Mouse (Mus musculus) thymus, adult 2 months (tissue): ENCODE results near the gene AC140267.1. TPM values are rescaled to one million over a fixed set of nuclear protein-coding genes. Genes with fewer than 3 reads are reported as not detected.

Source experiments
- DNase-seq: peaks from one replicate; pipeline ENCODE4 v3.0.0; 2021
- H3K27ac ChIP-seq: fragments of 200-500 bp; 2 replicates; pipeline ENCODE4 v1.5.1; 2012; ENCODE audit warnings: low read length, control low read depth; ENCODE audit not compliant: control insufficient read depth, insufficient read depth
- H3K27me3 ChIP-seq: fragments of 200-500 bp; 2 replicates; pipeline ENCODE4 v1.6.1; 2012; ENCODE audit warnings: mild to moderate bottlenecking, low read length, moderate library complexity, mixed read lengths; ENCODE audit not compliant: control insufficient read depth, insufficient read depth
- H3K36me3 ChIP-seq: fragments of 200-500 bp; 2 replicates; pipeline ENCODE4 v1.6.1; 2012; ENCODE audit warnings: mild to moderate bottlenecking, low read length, moderate library complexity; ENCODE audit not compliant: control insufficient read depth, insufficient read depth
- H3K4me1 ChIP-seq: fragments of 200-500 bp; replicated peaks from 2 replicates; pipeline ENCODE4 v1.6.1; 2012; ENCODE audit warnings: low read length; ENCODE audit not compliant: control insufficient read depth, insufficient read depth
- H3K4me3 ChIP-seq: fragments of 200-500 bp; 2 replicates; pipeline ENCODE4 v1.5.1; 2012; ENCODE audit warnings: mild to moderate bottlenecking, low read length, control low read depth, moderate library complexity; ENCODE audit not compliant: control insufficient read depth, insufficient read depth
- CTCF ChIP-seq: fragments of 200-500 bp; IDR thresholded peaks from 2 replicates; pipeline ENCODE4 v1.5.1; 2012; ENCODE audit warnings: mild to moderate bottlenecking, control low read depth, low read length, moderate library complexity, borderline replicate concordance; ENCODE audit not compliant: control insufficient read depth, poor library complexity, insufficient read depth; ENCODE audit errors: extremely low read depth
- POLR2A ChIP-seq: fragments of 200-500 bp; IDR thresholded peaks from 2 replicates; pipeline ENCODE4 v1.6.1; 2012; ENCODE audit warnings: mild to moderate bottlenecking, low read length, control low read depth, moderate library complexity; ENCODE audit not compliant: control insufficient read depth, poor library complexity, insufficient read depth; ENCODE audit errors: extremely low read depth
- WGBS: fragments of 180-500 bp; shearing (Covaris S2); methylation state at CpG from one replicate; pipeline ENCODE4 v1.1.7; 2018; 5-methylcytosine and 5-hydroxymethylcytosine counted together
- polyA plus RNA-seq: library from polyadenylated mRNA; depleted of rRNA; stranded (reverse); fragments of >200 nt; gene quantifications from 2 replicates; pipeline ENCODE4 v1.2.3, GENCODE M21; 2012; rRNA removed

Gene AC140267.1
- not detected in 2 replicates for polyA plus RNA-seq

DNA sequence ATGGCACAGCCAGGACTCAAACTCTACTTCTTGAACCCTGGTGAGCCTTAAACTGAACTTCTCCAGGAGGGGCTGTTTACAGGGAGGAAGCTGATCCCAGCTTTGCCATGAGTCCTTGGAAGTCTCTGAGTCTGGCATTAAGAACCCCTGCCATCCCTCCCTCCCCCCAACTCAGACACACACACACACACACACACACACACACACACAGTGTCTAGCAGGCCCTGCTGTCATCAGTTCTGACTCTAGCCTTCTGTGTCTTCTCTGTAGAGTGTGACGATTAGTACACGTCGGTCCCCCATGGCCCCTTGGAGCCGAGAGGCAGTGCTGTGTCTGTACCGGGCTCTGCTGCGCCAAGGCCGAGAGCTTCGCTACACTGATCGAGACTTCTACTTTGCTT is at the start of gene AC140267.1:
AC140267.1 (plus strand) TSS at position 301 of the 400 bp plus-strand sequence.
- Histone ChIP-seq H3K4me1 (peaks cover 10% of the 10 kb centered on the region), H3K27ac (no peak within 1 kb of the TSS), H3K36me3 (peaks cover 34% of the 10 kb centered on the region), H3K27me3 (no peaks in the 10 kb centered on the region), H3K4me3 (peak within 1 kb of the TSS; percentile 72; the same call in 1 of the 2 replicates)
- no peak for DNase-seq
- TF ChIP-seq CTCF (no peak), POLR2A (no peak)
- 97% methylated on average over 9 of the region's 9 CpGs for WGBS

DNA sequence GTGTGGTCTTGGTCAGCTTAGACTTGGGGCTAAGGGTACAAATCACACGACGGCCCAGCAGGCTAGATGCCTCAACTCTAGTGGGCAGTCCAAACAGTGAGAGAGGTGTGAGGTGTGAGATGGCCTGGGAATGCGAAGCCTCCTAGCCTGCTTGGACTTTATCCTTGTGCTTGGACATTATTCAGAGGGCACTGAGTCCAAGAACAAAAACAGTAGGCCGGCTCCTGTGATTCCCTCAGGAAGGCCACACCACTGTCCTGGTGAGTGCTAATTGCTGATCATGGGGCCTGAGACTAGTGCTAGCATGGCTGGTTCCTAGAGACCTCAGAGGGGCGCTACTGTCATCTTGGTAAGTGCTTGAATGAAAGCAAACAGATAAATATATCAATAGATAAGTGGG is 46.7 kb upstream of the AC140267.1 start:
- Histone ChIP-seq H3K4me1 (peaks cover 29% of the 10 kb centered on the region), H3K27me3 (no peaks in the 10 kb centered on the region), H3K4me3 (no peak overlapping the region), H3K27ac (no peak overlapping the region), H3K36me3 (no peaks in the 10 kb centered on the region)
- TF ChIP-seq CTCF (no peak), POLR2A (no peak)
- no peak for DNase-seq
- 93% methylated on average over 5 of the region's 5 CpGs for WGBS

DNA sequence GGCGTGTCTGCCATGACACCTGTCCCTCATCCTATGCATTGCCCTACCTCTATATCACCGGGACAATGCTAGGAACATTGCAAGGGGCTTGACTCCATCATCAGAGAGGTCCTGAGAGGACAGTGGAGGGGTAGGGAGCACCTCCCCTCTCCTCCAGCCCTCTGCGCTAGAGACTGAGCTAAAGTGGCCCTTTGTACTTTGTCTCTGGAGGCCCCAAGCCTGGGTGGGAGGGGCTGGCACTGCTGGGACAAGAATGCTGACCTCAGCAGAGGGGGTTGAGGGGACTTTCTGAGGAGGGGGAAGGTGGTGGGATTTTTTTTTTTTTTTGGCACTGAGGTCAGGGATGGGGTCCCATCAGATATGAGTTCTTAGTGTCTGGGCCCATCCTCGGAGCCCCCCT is 45.6 kb upstream of the AC140267.1 start:
- peaks cover 29% of the 10 kb centered on the region for H3K4me1 ChIP-seq
- no peak overlapping the region for H3K27ac ChIP-seq
- DNase-seq: no peak
- H3K27me3 ChIP-seq: no peaks in the 10 kb centered on the region
- H3K4me3 ChIP-seq: no peak overlapping the region
- TF ChIP-seq CTCF (no peak), POLR2A (no peak)
- WGBS: 95% methylated on average over 4 of the region's 4 CpGs
- no peaks in the 10 kb centered on the region for H3K36me3 ChIP-seq

DNA sequence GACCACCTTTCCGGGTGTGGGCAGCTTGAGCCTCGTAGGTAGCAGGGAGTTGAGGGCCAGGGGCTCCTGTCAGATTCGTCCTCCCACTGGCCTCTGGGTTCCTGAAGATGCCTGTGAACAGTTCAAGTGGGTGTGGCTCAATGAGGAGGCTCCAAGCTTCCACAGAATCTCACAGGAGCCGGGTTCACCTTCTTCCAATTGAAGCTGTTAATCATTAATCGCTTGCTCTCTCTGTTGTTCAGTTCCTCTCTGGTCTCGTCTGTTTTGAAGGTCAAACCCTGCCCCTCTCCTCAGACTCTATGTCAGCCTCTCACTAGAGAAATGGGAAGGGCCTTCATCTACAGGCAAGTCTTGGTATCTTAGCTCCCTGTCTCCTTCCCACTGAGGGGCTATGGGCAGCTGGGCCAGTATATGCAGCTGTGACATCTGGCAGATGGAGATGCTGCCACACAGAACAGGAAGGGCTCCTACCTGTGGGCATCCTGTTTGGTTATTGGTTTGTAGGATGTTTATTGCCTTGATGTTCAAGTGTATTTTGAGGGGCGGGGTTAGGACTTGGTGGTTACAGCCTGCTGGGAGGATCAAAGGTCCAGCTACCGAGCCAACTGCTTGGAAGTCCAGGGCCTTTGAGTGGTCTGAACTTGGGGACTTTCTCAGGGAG is 43.9 kb upstream of the AC140267.1 start:
- TF ChIP-seq CTCF (no peak), POLR2A (no peak)
- H3K27ac ChIP-seq: peak overlapping the region; percentile 41; the same call in 1 of the 2 replicates
- 52% methylated on average over 8 of the region's 8 CpGs for WGBS
- no peak for DNase-seq
- peaks cover 29% of the 10 kb centered on the region for H3K4me1 ChIP-seq
- H3K27me3 ChIP-seq: no peaks in the 10 kb centered on the region
- H3K4me3 ChIP-seq: no peak overlapping the region
- H3K36me3 ChIP-seq: no peaks in the 10 kb centered on the region

GRCm38 (mm10) chr15:80192246-80192585 is 43.4 kb upstream of the AC140267.1 start:
- 10% methylated on average over 6 of the region's 6 CpGs for WGBS
- TF ChIP-seq POLR2A (no peak), CTCF (no peak)
- H3K4me3 ChIP-seq: no peak overlapping the region
- peaks cover 29% of the 10 kb centered on the region for H3K4me1 ChIP-seq
- no peaks in the 10 kb centered on the region for H3K27me3 ChIP-seq
- peak overlapping the region; percentile 41; the same call in 1 of the 2 replicates for H3K27ac ChIP-seq
- H3K36me3 ChIP-seq: no peaks in the 10 kb centered on the region
- peak; percentile 48 for DNase-seq

DNA sequence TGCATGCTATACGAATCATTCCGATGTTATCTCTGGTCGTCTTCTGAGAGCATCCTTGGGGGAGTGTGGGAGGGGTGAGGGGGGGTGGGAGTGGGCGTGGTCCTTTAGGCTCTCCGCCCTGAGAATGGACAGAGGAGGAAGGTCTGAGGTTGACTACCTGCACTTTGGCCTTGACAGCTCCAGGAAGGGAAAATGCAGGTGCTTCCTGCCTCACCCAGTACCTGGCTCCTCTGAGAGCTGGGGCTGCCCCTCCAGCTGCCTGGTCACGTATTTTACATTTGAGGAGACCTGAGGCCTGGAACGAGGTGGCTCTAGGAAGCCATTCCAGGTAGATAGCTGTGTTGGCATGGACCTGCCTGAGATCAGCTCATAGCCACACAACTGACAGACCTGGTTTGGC is 42.8 kb upstream of the AC140267.1 start:
- Histone ChIP-seq H3K4me3 (no peak overlapping the region), H3K4me1 (peaks cover 29% of the 10 kb centered on the region), H3K27ac (no peak overlapping the region), H3K27me3 (no peaks in the 10 kb centered on the region), H3K36me3 (no peaks in the 10 kb centered on the region)
- 6% methylated on average over 7 of the region's 7 CpGs for WGBS
- TF ChIP-seq CTCF: no peak
- TF ChIP-seq POLR2A: no peak
- DNase-seq: no peak

DNA sequence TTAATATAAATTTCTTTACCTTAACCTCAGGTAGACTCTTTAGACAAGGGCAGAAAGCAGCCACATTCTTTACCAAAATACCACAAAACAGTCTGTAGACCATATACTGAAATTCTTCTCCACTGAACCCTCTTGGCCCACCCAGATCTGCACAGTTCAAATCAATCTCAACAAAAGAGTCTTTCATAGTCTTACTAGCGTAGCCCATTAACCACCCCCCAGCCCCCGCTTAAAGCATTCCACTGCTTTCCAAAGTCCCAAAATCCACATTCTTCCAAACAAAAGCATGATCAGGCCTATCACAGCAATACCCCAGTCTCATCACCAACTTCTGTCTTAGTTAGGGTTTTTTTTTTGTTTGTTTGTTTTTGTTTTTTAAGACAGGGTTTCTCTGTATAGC is 36.1 kb upstream of the AC140267.1 start:
- 99% methylated on average over 2 of the region's 2 CpGs for WGBS
- H3K27me3 ChIP-seq: no peaks in the 10 kb centered on the region
- no peak for DNase-seq
- H3K36me3 ChIP-seq: no peaks in the 10 kb centered on the region
- no peaks in the 10 kb centered on the region for H3K4me1 ChIP-seq
- no peak overlapping the region for H3K27ac ChIP-seq
- no peak overlapping the region for H3K4me3 ChIP-seq
- TF ChIP-seq POLR2A (no peak), CTCF (no peak)
